Mouse (Mus musculus): ENCODE measurements around the gene Gm44805. TPM values are rescaled to one million over a fixed set of nuclear protein-coding genes. Genes with fewer than 3 reads are reported as not detected.
"Not testable (repeated sequence)": the region's sequence is repeated elsewhere in the genome, so short reads cannot be mapped to it uniquely, and the experiment has no call there.

Gene Gm44805
- total RNA-seq, 2 experiments from 2014 or later: not detected

- H3K27ac ChIP-seq: peak overlapping the region; percentile 83
- peak overlapping the region; percentile 69 for H3K4me3 ChIP-seq
- no peak for DNase-seq
- intact Hi-C loops (cut with DNase I): no loop called here
- peak; percentile 24 for TF ChIP-seq CTCF (IDR thresholded peaks at IDR 0.05)
These were observed 17.0 kb upstream of the Gm44805 start for GRCm38 (mm10) chr7:19697949-19698906.

GRCm38 (mm10) chr7:19696336-19696873, 15.2 kb upstream of the Gm44805 start:
- intact Hi-C loops (cut with DNase I): no loop called here
- no peak for TF ChIP-seq CTCF (IDR thresholded peaks at IDR 0.05)
- DNase-seq: no peak
- Histone ChIP-seq H3K27ac (no peak overlapping the region), H3K4me3 (no peak overlapping the region)

DNA sequence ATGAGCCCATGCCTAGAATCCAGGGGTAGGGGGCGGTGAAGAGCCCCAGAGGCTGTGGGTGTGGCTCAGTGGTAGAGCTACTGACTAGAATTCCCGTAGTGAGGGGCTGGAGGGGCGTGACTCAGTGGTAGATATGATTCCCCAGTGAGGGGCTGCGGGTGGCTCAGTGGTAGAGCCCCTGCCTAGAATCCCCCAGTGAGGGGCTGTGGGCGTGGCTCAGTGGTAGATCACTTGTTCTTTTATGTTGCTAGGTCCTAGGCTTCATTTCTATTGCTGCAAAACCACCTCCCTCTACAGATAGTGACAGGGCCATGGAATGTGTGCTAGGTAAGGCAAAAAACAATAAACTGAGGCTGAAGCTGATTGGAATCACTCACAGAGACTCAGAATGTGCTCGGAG, 14.7 kb upstream of the Gm44805 start:
- DNase-seq: no peak
- intact Hi-C loops (cut with DNase I): no loop called here
- Histone ChIP-seq H3K4me3 (no peak overlapping the region), H3K27ac (no peak overlapping the region)
- TF ChIP-seq CTCF (IDR thresholded peaks at IDR 0.05): no peak

DNA sequence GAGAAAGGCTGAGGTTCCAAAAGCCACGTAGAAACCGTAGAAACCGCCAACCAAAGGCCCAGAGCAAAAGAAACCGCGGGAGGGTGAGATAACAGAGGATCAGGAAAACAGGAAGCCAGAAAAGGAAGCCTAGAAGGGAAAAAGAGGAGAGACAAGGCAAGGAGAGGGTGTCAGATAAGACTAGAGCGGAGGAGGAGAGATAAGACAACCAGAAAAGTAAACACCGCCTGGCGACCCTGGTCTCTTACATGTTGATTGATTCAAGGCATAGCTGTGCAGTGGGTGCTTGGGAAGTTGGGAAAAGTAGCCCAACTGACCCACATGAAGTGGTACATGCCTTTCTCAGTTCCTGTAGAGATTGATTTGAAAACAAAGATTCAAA, 14.0 kb upstream of the Gm44805 start:
- no peak for TF ChIP-seq CTCF (IDR thresholded peaks at IDR 0.05)
- Histone ChIP-seq H3K27ac (peak overlapping the region; percentile 24), H3K4me3 (no peak overlapping the region)
- intact Hi-C loops (cut with DNase I): no loop called here
- DNase-seq: no peak

DNA sequence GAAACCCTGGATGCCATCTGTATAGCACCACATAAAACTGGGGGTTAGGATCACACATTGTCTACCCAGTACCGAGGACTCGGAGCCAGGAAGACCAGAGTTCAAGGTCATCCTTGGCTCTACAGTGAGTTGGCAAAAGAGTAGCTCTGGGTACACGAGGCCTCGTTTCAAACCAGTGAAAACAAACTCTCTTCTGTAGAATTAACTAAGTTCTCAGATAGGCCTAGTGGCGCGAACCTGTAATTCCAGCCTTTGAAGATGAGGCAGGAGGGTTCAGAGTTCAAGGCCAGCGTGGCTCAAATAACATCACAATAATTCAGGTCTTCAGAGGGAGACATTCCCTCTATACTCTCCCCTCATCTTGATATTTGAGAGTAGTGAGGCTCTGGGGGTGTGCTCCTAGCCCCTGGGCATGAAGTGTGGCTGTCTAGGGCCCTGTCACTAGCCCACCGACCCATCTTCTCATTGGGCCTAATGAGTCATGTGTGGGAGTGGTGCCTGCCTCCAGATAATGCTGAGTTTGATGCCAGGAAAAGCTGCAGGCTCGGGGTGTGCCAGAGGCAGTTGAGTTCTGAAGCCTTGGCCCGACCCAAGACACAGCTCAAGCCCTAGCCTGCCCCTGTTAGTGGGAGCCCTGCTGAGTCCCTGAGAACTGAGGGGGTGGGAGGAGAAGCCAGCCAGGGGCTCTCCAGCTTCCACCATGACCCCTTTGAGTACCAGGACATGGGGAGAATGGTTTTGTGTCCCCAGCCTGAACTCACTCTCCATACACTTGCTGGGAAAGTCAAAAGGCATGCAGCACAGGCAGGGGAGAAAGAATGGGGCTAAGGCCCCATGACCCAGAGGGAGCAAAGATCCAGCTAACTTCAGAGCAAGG, 13.4 kb upstream of the Gm44805 start:
- H3K27ac ChIP-seq: peak overlapping the region; percentile 52; the same call in 1 of the 2 replicates
- no peak for DNase-seq
- no peak overlapping the region for H3K4me3 ChIP-seq
- intact Hi-C loops (cut with DNase I): no loop called here
- TF ChIP-seq CTCF (IDR thresholded peaks at IDR 0.05): no peak

DNA sequence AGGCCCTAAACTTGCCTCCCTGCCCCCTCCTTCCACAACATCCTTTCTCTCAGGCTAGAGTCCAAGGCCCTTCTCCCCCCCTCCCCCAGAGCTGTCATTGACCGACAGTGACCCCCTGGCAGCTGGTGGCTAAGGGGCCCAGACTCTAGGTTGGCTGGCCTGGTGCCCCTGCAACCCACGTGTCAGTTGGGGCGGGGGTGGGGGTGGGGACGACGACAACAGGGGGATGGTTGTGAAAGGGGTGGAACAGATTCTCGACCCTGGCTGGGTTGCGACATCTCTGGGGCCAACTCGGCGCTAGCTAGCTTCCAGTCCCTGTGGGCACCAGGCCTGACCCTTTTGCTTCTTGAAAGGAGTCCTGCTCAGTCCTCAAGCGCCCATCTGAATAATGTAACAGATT, 12.2 kb upstream of the Gm44805 start:
- no peak for TF ChIP-seq CTCF (IDR thresholded peaks at IDR 0.05)
- peak overlapping the region; percentile 52 for H3K27ac ChIP-seq
- DNase-seq: peak; percentile 65

DNA sequence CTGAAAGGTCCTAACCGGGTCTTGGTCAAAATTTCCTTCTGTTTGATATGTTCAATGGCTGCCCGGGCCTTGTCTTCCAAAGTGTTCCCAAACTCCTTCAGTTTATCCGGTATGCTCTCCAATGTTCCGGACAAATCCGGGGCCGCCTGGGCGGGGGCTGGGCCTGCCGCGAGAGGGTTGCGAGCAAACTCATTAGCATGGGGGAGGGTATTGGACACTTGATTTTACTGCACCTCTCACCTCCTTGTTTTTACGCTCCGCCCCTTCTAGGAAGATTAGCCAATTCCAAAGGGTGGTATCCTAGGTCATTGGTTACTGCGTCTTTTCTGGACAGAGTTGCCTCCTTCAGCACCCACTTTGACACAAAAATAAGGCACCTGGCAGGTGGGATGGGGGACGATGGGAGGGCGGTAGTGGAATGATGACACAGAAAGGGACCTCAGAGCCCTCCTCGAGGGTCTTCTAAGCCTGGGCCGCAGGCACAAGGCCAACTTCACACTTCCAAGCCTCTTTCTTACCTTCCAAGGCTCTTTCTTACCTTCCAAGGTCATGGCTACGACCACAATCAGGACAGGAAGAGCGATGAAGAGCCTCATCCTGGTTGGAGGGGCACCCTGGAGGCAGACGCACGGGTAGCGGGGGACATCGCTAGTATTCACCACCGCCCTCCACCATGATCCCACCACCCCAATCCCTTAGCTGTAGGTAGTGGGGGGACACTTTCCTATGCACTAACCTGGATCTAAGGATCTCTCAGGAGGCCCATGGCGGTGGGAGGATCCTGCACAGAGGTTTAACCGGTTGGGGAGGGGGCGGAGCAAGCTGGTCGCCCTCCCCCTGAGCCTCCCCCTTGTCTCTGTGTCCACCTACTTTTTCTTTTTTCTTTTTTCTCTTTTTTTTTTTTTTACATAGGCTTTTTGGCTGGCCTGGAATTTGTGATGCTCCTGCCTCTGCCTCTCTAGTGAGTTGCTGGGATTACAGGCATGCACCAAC, 10.9 kb upstream of the Gm44805 start, which contains the start of gene Apoc1:
Gene Apoc1, minus strand, starts transcription at position 788 of the 993 bp plus-strand sequence.
- H3K4me3 ChIP-seq: no peak within 1 kb of the TSS
- DNase-seq: no peak
- intact Hi-C loops (cut with DNase I): no loop called here
- TF ChIP-seq CTCF (IDR thresholded peaks at IDR 0.05): no peak
- H3K27ac ChIP-seq: peak within 1 kb of the TSS; percentile 28; the same call in 1 of the 2 replicates

More for the DNA sequence above, 12.2 kb upstream of the Gm44805 start:
- H3K4me3 ChIP-seq: no peak overlapping the region
- intact Hi-C loops (cut with DNase I): no loop called here

DNA sequence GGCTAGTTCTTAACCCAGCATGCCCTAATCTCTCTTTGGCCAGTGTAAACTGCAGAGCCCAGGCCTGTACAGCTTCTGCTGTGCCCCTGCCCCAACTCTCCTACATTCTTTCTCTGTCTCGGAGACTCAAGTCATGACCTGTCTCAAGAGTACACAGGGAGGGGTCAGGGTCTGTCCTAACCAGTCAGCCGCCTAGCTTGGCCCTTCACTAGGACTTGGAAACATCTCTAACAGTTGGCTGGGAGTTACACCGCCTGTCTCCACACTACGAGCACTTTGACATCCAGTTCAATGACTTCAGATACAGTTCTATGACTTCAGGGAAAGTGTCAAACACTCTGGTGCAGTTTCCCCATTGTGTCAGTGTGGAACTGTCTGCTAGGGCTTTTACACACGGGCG, 10.2 kb upstream of the Gm44805 start:
- intact Hi-C loops (cut with DNase I): no loop called here
- Histone ChIP-seq H3K27ac (no peak overlapping the region), H3K4me3 (no peak overlapping the region)
- DNase-seq: no peak
- TF ChIP-seq CTCF (IDR thresholded peaks at IDR 0.05): no peak

- H3K27ac ChIP-seq: no peak overlapping the region
- DNase-seq: no peak
- H3K4me3 ChIP-seq: no peak overlapping the region
- TF ChIP-seq CTCF (IDR thresholded peaks at IDR 0.05): no peak
- intact Hi-C loops (cut with DNase I): no loop called here
These were observed 9.6 kb upstream of the Gm44805 start for GRCm38 (mm10) chr7:19690845-19691244.

DNA sequence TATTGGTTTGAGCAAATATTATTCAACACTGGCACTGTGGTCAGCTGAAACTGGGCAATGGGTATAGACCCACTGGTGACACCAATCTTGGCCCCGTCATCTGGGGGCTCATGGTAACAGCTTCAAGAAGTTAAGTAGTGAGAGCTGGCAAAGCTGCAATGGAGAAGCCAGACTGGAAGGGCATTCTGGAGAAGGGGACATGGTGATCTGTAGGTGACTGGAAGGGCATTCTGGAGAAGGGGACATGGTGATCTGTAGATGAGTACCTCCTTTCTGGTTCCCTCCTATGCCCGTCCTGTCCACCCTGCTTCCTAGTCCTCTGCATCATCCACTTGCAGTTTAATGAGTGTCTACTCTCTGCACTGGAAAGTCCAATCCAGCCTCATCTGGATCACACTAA, 7.4 kb upstream of the Gm44805 start:
- no peak for DNase-seq
- Histone ChIP-seq H3K4me3 (no peak overlapping the region), H3K27ac (no peak overlapping the region)
- intact Hi-C loops (cut with DNase I): no loop called here
- no peak for TF ChIP-seq CTCF (IDR thresholded peaks at IDR 0.05)

GRCm38 (mm10) chr7:19688101-19688500, 6.9 kb upstream of the Gm44805 start:
- intact Hi-C loops (cut with DNase I): no loop called here
- DNase-seq: no peak
- no peak overlapping the region for H3K4me3 ChIP-seq
- H3K27ac ChIP-seq: no peak overlapping the region
- no peak for TF ChIP-seq CTCF (IDR thresholded peaks at IDR 0.05)

- H3K4me3 ChIP-seq; H3K27ac ChIP-seq; intact Hi-C loops (cut with DNase I); DNase-seq: not testable (repeated sequence)
These were observed 5.8 kb upstream of the Gm44805 start for GRCm38 (mm10) chr7:19686927-19687583.
